Mouse (Mus musculus) urinary bladder, postnatal 36 days (tissue): ENCODE results near the gene Gm26992.
"Not testable (repeated sequence)": the region's sequence is repeated elsewhere in the genome, so short reads cannot be mapped to it uniquely, and the experiment has no call there.

ENCODE experiments used
- DNase-seq, 2 experiments: peaks; one replicate each; pipeline ENCODE4 v3.0.0; 2022; ENCODE audit warnings: low spot score in 2 of 2, mixed read lengths in 1 of 2

Gm26992 gene

DNA sequence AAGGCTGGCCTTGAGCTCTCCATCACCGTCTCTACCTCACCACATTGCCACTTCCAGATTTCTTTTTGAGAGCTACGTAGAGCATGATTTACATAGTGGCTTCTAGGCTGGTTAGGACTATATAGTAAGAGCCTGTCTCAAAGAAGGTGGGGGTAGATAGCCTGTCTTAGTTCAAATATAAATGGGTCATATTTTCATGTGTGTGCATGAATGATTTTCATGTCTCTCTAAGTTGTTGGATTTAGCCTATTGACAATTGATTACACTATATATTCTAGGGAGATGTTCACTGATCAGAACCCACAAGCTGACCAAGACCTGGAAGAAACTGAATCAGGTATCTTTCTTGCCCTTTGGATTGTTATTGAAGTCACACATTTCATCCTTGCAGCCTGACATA lies at the start of gene Gm26992:
Gene Gm26992 (plus strand): TSS at position 301 of the 400 bp plus-strand sequence.
- no peak for DNase-seq

- no peak for DNase-seq
Observed at GRCm38 (mm10) chrX:103374250-103374649, 47.6 kb upstream of the Gm26992 start.

- no peak for DNase-seq
Observed at GRCm38 (mm10) chrX:103384528-103384927, 37.3 kb upstream of the Gm26992 start.

GRCm38 (mm10) chrX:103388131-103388530 lies 33.7 kb upstream of the Gm26992 start:
- no peak for DNase-seq

DNA sequence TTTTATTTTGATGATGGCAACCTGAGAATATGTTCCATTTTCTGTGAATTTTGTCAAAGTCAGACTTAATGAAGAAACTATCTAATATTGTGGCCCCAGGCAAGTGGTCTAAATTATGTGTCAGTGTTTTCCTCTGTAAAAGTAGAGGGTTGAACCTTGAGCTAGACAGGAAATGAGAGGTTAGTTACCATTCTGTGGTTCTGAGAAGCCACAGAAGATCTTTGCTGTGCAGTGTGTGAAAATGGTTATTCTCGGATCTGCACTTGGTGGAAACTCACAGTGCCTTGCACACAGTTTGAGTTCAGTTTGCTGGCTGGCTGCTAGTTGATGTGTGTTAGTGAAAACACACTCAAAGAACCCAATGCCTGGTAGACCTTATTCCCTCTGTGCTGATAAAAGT lies 28.0 kb upstream of the Gm26992 start:
- DNase-seq = no peak

DNA sequence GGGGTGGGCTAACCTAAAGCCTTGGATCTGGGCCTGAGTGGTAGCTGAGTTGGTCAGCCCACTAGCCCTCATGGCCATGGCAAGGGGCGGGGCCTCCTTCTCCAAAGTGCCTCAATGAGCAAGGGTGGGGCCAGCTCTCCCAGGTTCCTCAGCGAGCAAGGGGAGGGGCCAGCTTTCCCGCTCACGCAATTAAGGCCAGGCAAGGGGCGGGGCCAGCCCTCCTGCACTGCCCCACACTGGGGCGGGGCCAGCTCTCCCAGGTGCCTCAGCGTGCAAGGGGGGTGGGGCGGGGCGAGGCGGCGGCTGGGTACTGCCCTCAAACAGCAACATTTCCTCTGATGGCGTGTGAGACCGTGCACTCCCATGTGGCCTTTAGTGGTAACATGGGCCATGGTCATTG lies 16.8 kb upstream of the Gm26992 start:
- DNase-seq = no peak

DNA sequence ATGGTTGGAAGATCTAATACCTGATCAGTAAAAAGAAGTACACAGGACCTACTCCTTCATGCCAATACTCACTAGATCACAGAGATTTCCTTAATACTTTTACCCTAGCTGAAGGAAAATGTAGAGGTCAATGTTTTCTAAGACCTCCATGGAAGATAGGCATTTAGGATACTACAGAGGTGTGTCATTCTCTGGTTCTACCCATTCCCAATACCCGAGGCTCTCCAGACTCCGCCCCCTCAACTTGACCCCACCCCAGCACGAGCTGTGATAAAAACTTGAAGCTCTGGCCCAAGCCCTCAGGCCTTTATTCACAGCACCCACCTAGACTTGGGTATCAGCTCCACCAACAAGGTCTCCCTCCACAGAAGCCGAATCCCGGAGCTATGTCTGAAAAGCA lies 7.6 kb upstream of the Gm26992 start, which contains the start of gene Tsx:
Gene Tsx (plus strand): TSS at position 301 of the 400 bp plus-strand sequence.
- DNase-seq = no peak

- no peak for DNase-seq
Observed at GRCm38 (mm10) chrX:103427677-103428076, 5.9 kb downstream of the Gm26992 start.

- DNase-seq = no peak
Observed at GRCm38 (mm10) chrX:103432293-103432692, 10.5 kb downstream of the Gm26992 start.

- DNase-seq = no peak
Observed at GRCm38 (mm10) chrX:103438023-103438422, 16.2 kb downstream of the Gm26992 start.

GRCm38 (mm10) chrX:103440803-103441202 lies 19.0 kb downstream of the Gm26992 start:
- peak; percentile 0 to 8 for DNase-seq

DNA sequence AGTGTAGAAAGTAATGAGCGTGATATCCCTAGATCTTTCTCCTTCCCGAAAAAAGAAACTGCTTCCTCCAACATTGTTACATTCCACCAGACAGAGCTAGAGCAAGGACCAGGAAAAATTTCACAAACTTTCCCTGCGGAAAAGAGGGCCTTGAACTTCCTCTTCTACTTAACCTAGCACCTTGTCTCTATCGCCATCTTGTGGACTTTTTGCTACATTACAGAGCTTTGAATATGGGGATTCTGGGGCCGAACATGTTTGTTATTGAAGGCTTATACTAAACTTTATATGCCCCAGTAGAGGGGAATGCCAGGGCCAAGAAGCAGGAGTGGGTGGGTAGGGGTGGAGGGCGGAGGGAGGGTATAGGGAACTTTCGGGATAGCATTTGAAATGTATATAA lies 21.9 kb downstream of the Gm26992 start:
- no peak for DNase-seq

- peak; percentile 1 to 20 for DNase-seq
Observed at GRCm38 (mm10) chrX:103447539-103448169, 25.8 kb downstream of the Gm26992 start.

- DNase-seq = not testable (repeated sequence)
Observed at GRCm38 (mm10) chrX:103448429-103448828, 26.6 kb downstream of the Gm26992 start.

DNA sequence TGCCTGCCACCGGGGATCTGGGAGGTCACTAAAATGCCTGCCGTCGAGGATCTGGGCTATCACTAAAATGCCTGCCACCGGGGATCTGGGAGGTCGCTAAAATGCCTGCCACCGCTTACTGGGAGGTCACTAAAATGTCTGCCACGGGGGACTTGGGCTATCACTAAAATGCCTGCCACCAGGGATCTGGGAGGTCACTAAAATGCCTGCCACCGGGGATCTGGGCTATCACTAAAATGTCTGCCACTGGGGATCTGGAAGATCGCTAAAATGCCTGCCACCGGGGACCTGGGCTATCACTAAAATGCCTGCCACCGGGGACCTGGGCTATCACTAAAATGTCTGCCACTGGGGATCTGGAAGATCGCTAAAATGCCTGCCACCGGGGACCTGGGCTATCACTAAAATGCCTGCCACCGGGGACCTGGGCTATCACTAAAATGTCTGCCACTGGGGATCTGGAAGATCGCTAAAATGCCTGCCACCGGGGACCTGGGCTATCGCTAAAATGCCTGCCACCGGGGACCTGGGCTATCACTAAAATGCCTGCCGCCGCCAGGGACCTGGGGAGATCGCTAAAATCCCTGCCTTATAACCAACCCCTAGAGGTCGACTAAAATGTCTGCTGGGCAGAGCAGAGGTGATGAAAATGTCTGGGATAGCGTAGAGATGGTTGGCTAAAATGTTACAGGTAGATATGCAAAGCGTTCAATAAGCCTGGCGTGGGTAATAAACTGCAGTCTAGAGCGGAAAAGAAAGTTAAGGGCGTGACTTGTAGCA lies 27.3 kb downstream of the Gm26992 start:
- not testable (repeated sequence) for DNase-seq

- DNase-seq = no peak
Observed at GRCm38 (mm10) chrX:103452815-103453214, 31.0 kb downstream of the Gm26992 start.

DNA sequence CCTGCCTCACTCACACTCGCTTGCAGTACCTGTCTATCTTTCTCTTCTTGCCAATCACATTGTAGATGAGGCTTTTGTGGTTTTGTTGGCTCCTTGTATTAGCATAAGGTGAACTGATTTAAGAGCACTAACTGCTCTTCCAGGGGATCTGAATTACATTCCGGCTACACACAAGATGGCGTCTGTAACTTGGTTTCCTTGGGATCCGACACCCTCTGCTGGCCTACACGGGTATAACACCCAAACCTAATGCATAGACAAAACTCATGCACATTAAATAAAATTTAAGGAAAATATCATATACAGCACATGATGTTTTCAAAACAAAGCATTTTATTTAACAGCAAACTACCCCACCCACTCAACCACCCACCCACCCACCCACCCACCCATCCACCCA lies 38.2 kb downstream of the Gm26992 start:
- no peak for DNase-seq

GRCm38 (mm10) chrX:103468998-103469397 lies 47.2 kb downstream of the Gm26992 start:
- no peak for DNase-seq

DNA sequence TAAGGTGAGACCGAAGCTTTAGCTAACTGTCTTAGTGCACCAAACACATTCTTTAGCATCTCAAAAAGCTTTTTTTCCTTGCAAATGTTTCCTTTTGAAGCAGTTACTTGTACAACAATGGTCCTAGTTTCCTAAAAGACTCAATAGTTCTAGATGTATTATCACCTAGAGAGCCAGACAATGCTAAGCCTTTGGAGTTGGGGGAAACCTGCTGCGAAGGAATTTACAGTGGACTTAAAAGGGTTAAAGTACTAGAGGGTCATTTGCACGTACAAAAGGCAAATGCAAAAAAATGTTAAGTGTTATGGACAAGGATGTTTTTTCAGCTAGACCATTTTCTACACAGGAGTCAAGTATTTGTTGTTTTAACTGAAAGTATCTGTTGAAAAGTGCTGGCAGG lies 50.5 kb downstream of the Gm26992 start:
- DNase-seq = no peak

DNA sequence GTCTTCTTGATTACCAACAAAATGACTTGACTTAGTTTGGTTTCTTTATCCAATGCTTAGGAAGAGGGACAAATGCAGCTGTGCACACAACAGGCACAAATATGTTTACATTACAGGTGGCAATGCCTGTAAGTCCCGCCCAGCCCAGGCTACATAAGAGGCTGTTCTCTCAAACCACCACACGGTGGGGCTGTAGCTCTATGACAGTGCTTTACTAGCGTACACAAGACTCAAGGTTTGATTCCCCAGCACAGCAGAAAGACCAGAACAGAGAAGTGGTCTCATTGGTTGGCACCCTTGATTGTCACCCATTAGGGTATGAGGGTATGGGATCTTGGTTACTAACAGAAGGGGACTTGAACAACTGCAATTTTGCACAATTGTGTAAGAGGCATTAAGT lies 55.7 kb downstream of the Gm26992 start:
- DNase-seq = peak; percentile 19 to 60

GRCm38 (mm10) chrX:103481243-103482096 lies 59.7 kb downstream of the Gm26992 start:
- peak in 1 of 2 experiments; percentile 35 for DNase-seq

- DNase-seq = no peak
Observed at GRCm38 (mm10) chrX:103482097-103482451, 60.3 kb downstream of the Gm26992 start.
